Mouse (Mus musculus): ENCODE data around the gene Hipk4.

Hipk4 gene

DNA sequence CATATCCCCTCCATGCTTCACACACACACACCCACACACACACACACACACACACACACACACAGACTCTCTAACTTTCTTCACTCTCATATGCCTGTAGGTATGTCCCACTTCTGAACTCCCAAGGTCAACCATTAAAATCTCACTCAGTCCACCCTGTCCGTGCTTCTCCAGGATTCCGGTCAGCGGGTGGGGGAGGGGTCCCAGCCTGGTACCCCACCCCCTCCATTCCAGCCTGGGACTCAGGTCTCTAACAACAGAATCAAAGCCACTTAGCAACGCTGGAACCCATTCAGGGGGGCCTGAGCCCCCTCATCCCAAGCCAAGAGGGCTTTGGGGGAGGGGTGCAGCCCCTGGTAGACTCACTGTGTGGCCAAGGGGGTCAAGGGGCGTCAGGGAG is at the start of gene Hipk4:
Gene Hipk4 (plus strand): TSS at position 301 of the 400 bp plus-strand sequence.
- in situ Hi-C loops (cut with MseI, MboI), result no loop called here

- in situ Hi-C loops (cut with MseI, MboI), result no loop called here
Measured at GRCm38 (mm10) chr7:27473835-27474489, 49.1 kb upstream of the Hipk4 start.

DNA sequence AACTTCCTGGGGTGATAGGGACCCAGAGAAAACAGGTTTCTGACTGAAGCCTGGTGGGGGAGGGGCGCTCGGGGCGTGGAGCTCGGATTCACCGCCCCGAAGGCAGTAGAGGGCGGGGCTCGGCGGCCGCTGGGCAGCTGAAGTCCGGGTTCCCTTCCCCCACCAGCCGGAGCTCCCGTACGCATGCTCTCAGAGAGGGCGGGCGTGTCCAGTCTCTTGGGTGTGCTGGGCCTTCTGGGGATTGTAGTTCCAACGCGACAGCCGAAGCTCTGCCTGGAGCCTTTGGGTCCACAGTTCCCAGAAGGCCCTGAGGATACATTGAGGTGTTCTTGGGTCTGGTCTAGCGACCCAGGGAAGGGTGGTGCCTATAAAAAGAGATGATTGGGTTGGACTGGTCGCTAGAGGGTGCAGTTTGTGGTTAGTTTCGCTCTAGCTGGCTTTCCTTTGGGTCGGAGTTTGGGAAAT is 48.5 kb upstream of the Hipk4 start:
- in situ Hi-C loops (cut with MseI, MboI), result no loop called here

- in situ Hi-C loops (cut with MseI, MboI), result no loop called here
Measured at GRCm38 (mm10) chr7:27475596-27475995, 47.5 kb upstream of the Hipk4 start.

- in situ Hi-C loops (cut with MseI, MboI), result no loop called here
Measured at GRCm38 (mm10) chr7:27476098-27476635, 46.9 kb upstream of the Hipk4 start.

GRCm38 (mm10) chr7:27478561-27478960 is 44.5 kb upstream of the Hipk4 start:
- in situ Hi-C loops (cut with MseI, MboI), result no loop called here

- in situ Hi-C loops (cut with MseI, MboI), result no loop called here
Measured at GRCm38 (mm10) chr7:27479750-27480149, 43.3 kb upstream of the Hipk4 start.

GRCm38 (mm10) chr7:27480506-27480905 is 42.6 kb upstream of the Hipk4 start:
- in situ Hi-C loops (cut with MseI, MboI), result no loop called here

DNA sequence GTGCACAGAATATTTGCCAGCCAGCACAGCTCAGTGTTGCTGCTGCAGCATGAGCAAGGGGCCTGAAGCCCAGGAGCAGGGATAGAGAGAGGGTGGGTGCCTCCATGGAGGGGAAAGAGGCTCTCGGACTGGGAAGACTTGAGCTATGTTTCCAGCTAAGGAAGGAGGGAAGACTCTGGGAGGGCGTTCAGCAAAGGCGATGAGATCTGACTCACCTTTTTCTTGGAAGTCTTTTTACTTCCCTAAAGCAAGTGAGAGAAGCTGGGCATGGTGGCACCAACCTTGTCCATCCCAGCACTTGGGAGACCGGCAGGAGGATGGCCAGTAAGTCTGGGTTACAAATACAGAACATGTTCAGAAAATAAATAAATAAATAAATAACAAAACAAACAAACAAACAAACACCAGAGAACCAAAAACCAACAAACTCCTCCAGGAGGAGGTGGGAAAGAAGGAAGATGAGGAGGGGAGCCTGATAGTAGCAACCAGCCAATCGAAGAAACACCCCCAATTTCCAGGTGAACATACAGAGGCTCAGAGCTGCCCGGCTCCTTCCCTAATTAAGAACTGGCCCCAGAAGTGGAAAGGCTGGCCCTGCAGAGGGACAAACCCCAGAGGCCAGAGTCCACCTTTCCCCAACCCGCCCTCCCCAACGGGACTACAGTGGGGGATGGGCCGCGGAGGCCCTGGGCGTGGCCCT is 42.0 kb upstream of the Hipk4 start:
- in situ Hi-C loops (cut with MseI, MboI), result no loop called here

DNA sequence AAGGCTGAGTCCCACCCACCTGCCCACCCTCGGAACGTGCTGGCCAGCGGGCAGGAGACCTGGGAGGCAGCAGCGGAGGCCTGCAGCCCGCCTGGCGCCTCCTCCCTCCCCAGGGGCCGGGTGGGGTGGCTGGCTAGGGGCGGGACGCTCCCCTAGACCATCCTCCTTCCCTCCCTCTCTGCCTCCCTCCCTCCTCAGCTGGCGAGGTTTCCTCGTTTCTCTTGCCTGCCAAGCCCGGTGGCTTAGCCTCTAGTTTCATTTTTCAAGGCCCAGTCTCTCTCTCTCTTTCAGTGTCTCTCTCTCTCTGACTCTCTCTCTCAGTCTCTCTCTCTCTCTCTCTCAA is 41.5 kb upstream of the Hipk4 start:
- in situ Hi-C loops (cut with MseI, MboI), result no loop called here

GRCm38 (mm10) chr7:27483860-27484259 is 39.2 kb upstream of the Hipk4 start:
- in situ Hi-C loops (cut with MseI, MboI), result no loop called here

- in situ Hi-C loops (cut with MseI, MboI), result no loop called here
Measured at GRCm38 (mm10) chr7:27486102-27486769, 36.8 kb upstream of the Hipk4 start.

GRCm38 (mm10) chr7:27486770-27487697 is 36.0 kb upstream of the Hipk4 start, which contains the start of gene Sertad1:
TSS of gene Sertad1 (plus strand) at chr7:27486910.
- in situ Hi-C loops (cut with MseI, MboI), result no loop called here

DNA sequence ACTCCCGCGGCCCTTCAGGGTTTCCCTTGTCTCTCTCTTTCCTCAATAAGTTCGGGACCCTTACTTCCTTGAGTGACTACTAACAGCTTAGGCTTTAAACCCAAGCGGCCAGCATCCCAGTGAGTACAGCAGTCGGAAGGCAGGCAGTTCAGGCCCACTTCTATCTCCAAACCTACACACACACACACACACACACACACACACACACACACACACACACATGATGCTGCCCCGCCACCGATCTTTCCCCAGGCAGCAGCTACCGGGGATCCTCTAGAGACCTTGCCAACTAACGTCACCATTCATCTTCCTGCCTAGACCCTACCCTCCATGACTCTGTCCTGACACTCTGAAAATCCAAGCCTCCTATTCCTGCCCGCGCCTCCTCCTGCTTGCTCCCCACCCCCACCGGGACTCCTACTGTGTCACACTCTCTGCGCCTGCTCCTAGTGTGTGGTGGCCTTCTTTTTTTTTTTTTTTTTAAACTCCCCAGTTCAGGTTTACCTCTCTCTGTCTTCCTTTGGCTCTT is 35.3 kb upstream of the Hipk4 start:
- in situ Hi-C loops (cut with MseI, MboI), result no loop called here

DNA sequence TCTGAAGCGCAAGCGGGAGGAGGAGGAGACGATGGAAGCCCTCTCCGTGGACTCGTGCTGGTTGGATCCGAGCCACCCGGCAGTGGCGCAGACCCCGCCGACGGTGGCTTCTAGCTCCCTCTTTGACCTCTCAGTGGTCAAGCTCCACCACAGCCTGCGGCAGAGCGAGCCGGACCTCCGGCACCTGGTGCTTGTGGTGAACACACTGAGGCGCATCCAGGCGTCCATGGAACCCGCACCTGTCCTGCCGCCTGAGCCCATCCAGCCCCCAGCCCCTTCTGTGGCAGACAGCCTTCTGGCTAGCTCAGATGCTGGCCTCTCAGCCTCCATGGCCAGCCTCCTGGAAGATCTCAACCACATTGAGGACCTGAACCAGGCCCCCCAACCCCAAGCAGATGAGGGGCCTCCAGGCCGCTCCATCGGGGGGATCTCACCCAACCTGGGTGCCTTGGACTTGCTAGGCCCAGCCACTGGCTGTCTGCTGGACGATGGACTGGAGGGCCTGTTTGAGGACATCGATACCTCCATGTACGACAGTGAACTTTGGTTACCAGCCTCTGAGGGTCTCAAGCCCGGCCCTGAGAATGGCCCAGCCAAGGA is 33.7 kb upstream of the Hipk4 start:
- in situ Hi-C loops (cut with MseI, MboI), result no loop called here

DNA sequence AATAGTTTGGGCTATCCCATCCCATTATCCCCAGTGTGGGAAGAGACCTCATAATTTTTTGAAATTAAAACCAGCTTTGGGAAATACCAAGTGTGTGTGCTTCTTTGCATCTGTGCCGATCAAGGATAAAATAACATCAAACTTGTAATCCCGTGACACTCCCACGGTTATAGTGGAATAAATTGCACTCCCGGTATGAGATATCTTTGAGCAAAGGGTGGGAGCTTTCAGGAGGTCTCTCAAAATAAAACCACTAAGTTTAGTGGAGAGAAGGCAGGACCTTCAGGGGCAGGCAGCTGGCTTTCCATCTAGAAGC is 32.9 kb upstream of the Hipk4 start:
- in situ Hi-C loops (cut with MseI, MboI), result no loop called here

DNA sequence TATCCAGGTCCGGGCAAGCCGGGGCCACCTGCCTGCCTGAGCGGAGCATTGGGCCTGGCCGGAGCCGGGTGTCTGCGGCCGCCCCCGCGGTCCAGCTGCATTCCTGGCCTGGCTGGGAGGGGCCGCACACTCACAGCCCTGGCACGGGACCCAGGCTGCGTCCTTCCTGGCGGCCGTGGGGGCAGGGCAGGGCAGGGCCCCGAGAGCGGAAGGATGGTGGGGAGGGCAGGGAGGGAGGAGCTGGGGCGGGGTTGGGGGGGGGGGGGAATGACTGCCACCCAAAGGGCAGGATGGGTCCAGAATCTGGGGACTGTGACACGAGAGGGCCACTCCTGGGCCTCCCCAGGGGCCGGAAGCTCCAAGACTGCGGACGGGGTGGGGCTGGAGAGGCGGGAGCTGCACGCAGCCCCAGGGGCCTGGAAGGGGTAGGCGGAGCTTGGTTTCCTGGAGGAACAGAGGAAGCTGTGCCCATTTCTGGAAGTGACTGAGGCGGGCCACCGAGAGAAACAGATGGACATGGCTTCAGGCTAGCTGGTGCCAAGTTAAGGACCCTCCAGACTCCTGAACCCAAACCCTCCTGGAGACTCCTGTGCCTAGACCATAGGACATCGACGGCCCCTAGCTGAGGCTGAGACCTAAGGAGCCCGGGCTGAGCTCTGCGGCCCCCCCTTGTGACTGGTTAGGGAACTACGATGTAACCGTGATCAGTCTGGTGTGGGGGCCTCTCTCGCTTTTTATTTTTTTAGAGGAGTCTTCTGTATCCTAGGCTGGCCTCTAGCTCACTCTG is 32.3 kb upstream of the Hipk4 start:
- in situ Hi-C loops (cut with MseI, MboI), result no loop called here

DNA sequence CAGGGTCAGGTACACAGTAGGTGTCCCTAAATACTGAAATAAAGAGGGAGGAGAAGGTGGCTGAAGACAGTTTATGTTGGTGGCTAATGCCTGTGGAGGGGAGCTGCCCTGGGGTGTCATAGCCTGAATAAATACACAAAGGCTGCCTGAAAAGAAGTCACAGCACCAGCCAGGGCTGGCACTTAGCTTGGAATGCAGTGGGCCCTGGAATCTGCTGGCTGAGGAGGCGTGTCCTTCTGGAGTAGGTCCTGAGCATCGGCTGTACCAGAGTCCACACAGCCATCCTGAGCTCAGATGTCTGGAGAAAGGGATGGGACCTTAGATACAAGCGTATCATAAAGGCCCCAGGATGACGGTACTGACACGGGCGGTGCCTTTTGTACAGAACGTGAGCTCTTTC is 31.2 kb upstream of the Hipk4 start:
- in situ Hi-C loops (cut with MseI, MboI), result no loop called here

DNA sequence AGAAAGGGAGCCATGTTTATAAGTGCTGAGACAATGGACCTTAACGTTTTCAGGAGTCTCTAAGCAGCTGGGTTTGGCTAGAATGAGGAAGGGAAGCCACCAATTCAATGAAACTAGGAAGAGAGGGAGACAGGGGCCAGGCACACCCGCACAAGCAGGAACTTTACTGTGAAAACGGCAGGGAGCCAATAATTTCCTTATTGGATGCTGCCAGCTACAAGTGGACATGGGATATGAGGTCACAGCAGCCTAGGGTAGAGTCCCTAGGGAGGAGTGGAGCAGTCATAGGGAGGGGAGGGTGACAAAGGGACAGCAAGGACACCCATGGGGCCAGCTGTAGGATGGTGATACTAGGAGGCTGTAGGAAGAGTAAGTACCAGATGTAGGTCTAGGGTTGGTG is 30.0 kb upstream of the Hipk4 start:
- in situ Hi-C loops (cut with MseI, MboI), result no loop called here

DNA sequence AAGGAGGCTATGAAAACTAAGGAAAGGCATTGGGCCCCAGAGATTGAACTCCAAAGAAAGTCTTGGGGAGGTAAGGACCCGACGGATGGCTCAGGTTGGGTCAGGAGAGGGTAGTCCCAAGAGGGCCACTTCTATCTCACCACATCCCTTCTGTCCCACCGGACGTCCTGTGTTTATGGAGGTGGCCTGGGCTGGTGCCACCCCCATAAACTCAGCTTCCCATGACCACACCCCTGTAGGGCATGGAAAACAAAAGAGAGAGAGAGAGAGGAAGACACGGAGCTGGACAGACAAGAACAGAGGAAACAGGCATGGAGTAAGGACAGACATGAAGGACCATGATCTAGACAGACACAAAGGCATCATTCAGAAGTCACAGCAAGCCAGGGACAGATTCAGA is 29.6 kb upstream of the Hipk4 start:
- in situ Hi-C loops (cut with MseI, MboI), result no loop called here
